Mouse (Mus musculus): ENCODE results near the gene Bcl2l11.

GRCm38 (mm10) chr2:128210376-128210775, 84.5 kb downstream of the Bcl2l11 start:
- TF ChIP-seq CHD2 (IDR thresholded peaks at IDR 0.05; ENCODE audit: low read length) (no peak), POLR2A (IDR thresholded peaks at IDR 0.05; ENCODE audit: control insufficient read depth in 1 of 2, insufficient read depth in 1 of 2, low read depth in 1 of 2, low read length in 2 of 2, poor library complexity in 1 of 2) (no peak), CTCF (IDR thresholded peaks at IDR 0.05 in 2 of 3, conservative IDR thresholded peaks at IDR 0.05 in 1 of 3; ENCODE audit: control insufficient read depth in 1 of 3, insufficient read depth in 1 of 3, low read depth in 2 of 3, low read length in 3 of 3, poor library complexity in 1 of 3, severe bottlenecking in 1 of 3) (no peak), MYB (IDR thresholded peaks at IDR 0.05; ENCODE audit: low read depth, low read length) (no peak), MAX (IDR thresholded peaks at IDR 0.05; ENCODE audit: low read length) (no peak)
